Mouse (Mus musculus) adrenal gland, postnatal 25 days (tissue): ENCODE measurements at regions not wholly inside any gene's neighbourhood (a gene's known extent, or its start where the extent isn't known, plus 50 kb on each side); places are given as distances from the start of the nearest gene placed in this dataset.

Experiments used
- DNase-seq: peaks from one replicate; pipeline ENCODE4 v3.0.0; 2021; ENCODE audit warnings: mixed read lengths

GRCm38 (mm10) chr2:161340291-161340690, 231.4 kb upstream of the Chd6 start:
- DNase-seq, result no peak

- no peak for DNase-seq
Measured at GRCm38 (mm10) chr2:161339327-161340001, 230.6 kb upstream of the Chd6 start.

GRCm38 (mm10) chr2:161338953-161339326, 230.1 kb upstream of the Chd6 start:
- no peak for DNase-seq

- no peak for DNase-seq
Measured at GRCm38 (mm10) chr2:161332653-161333052, 223.8 kb upstream of the Chd6 start.

GRCm38 (mm10) chr2:161331850-161332365, 223.0 kb upstream of the Chd6 start:
- no peak for DNase-seq

- DNase-seq, result no peak
Measured at GRCm38 (mm10) chr2:161302796-161303195, 193.9 kb upstream of the Chd6 start.

GRCm38 (mm10) chr2:161268861-161269413, 160.1 kb upstream of the Chd6 start:
- no peak for DNase-seq

- no peak for DNase-seq
Measured at GRCm38 (mm10) chr2:161266476-161266875, 157.6 kb upstream of the Chd6 start.

GRCm38 (mm10) chr2:161265211-161265610, 156.3 kb upstream of the Chd6 start:
- no peak for DNase-seq

- no peak for DNase-seq
Measured at GRCm38 (mm10) chr2:161252761-161253160, 143.9 kb upstream of the Chd6 start.

- DNase-seq, result no peak
Measured at GRCm38 (mm10) chr2:161241665-161242064, 132.8 kb upstream of the Chd6 start.

- no peak for DNase-seq
Measured at GRCm38 (mm10) chr2:161237280-161237819, 128.5 kb upstream of the Chd6 start.

- no peak for DNase-seq
Measured at GRCm38 (mm10) chr2:161233155-161233741, 124.4 kb upstream of the Chd6 start.

- no peak for DNase-seq
Measured at GRCm38 (mm10) chr2:161231405-161231804, 122.5 kb upstream of the Chd6 start.

GRCm38 (mm10) chr2:161215736-161216135, 106.9 kb upstream of the Chd6 start:
- no peak for DNase-seq

GRCm38 (mm10) chr2:161214681-161215458, 106.0 kb upstream of the Chd6 start:
- peak; percentile 74 for DNase-seq

- DNase-seq, result no peak
Measured at GRCm38 (mm10) chr2:161212322-161212882, 103.5 kb upstream of the Chd6 start.

- no peak for DNase-seq
Measured at GRCm38 (mm10) chr2:161196713-161197372, 88.0 kb upstream of the Chd6 start.

GRCm38 (mm10) chr2:161187516-161187915, 78.6 kb upstream of the Chd6 start:
- DNase-seq, result no peak

GRCm38 (mm10) chr2:161185122-161185521, 76.2 kb upstream of the Chd6 start:
- no peak for DNase-seq

- peak; percentile 56 for DNase-seq
Measured at GRCm38 (mm10) chr2:161177355-161178021, 68.6 kb upstream of the Chd6 start.
